Mouse (Mus musculus) neural tube, embryonic 14.5 days (tissue): ENCODE measurements around the gene Calcrl. TPM values are rescaled to one million over a fixed set of nuclear protein-coding genes. Genes with fewer than 3 reads are reported as not detected.

Experiments
- ATAC-seq: fragments of 200-750 bp; cut with Nextera tagmentation; 2 replicates; pipeline ENCODE4 v1.8.0; 2017; ENCODE audit warnings: low read depth, mild to moderate bottlenecking, moderate TSS enrichment, moderate library complexity
- H3K27ac ChIP-seq: fragments of 300-500 bp; sonication (generic); 2 replicates; pipeline ENCODE4 v1.5.1; 2014; ENCODE audit warnings: low read depth, mild to moderate bottlenecking, control low read depth, low read length, moderate library complexity, mixed read lengths
- H3K27me3 ChIP-seq: fragments of 300-500 bp; sonication (generic); 2 replicates; pipeline ENCODE4 v1.6.1; 2014; ENCODE audit warnings: low read length; ENCODE audit not compliant: control insufficient read depth, insufficient read depth
- H3K36me3 ChIP-seq: fragments of 300-500 bp; sonication (generic); 2 replicates; pipeline ENCODE4 v1.6.1; 2014; ENCODE audit warnings: low read length, mixed read lengths; ENCODE audit not compliant: control insufficient read depth, insufficient read depth
- H3K4me1 ChIP-seq: fragments of 300-500 bp; sonication (generic); 2 replicates; pipeline ENCODE4 v1.6.1; 2014; ENCODE audit warnings: low read length; ENCODE audit not compliant: control insufficient read depth, insufficient read depth
- H3K4me2 ChIP-seq: fragments of 300-500 bp; sonication (generic); 2 replicates; pipeline ENCODE4 v1.6.1; 2014; ENCODE audit warnings: mild to moderate bottlenecking, low read depth, low read length, control low read depth
- H3K4me3 ChIP-seq: fragments of 300-500 bp; sonication (generic); 2 replicates; pipeline ENCODE4 v1.5.1; 2014; ENCODE audit warnings: low read depth, low read length, control low read depth, mixed read lengths
- H3K9ac ChIP-seq: fragments of 300-500 bp; sonication (generic); replicated peaks from 2 replicates; pipeline ENCODE4 v1.6.1; 2014; ENCODE audit warnings: low read depth, mild to moderate bottlenecking, control low read depth, low read length, mixed read lengths
- H3K9me3 ChIP-seq: fragments of 300-500 bp; sonication (generic); 2 replicates; pipeline ENCODE4 v1.6.1; 2016; ENCODE audit warnings: low read length; ENCODE audit not compliant: control insufficient read depth
- WGBS: fragments of 180-500 bp; shearing (Covaris S2); extraction: QIAGEN DNeasy Blood & Tissue Kit; methylation state at CpG from one replicate; pipeline ENCODE4 v1.1.7; 2014; 5-methylcytosine and 5-hydroxymethylcytosine counted together
- polyA plus RNA-seq: library from polyadenylated mRNA; unstranded; fragments of >200 nt; fragmentation: Nextera tagmentation; extraction: Ambion mirVana; gene quantifications from 2 replicates; pipeline ENCODE4 v1.2.1, GENCODE M21; 2014

Gene Calcrl
- polyA plus RNA-seq, 1 experiment from 2014 or later, result 28.4 TPM

GRCm38 (mm10) chr2:84362779-84363719 lies 62.2 kb downstream of the Calcrl start:
- H3K4me2 ChIP-seq, result no peak overlapping the region
- H3K4me1 ChIP-seq, result no peaks in the 10 kb centered on the region
- H3K9ac ChIP-seq, result no peak overlapping the region
- H3K27ac ChIP-seq, result no peak overlapping the region
- no peaks in the 10 kb centered on the region for H3K36me3 ChIP-seq
- H3K27me3 ChIP-seq, result no peaks in the 10 kb centered on the region
- no peaks in the 10 kb centered on the region for H3K9me3 ChIP-seq
- no peak overlapping the region for H3K4me3 ChIP-seq
- peak; percentile 28; the same call in 1 of the 2 replicates for ATAC-seq
- WGBS, result 95% methylated on average over 6 of the region's 6 CpGs

DNA sequence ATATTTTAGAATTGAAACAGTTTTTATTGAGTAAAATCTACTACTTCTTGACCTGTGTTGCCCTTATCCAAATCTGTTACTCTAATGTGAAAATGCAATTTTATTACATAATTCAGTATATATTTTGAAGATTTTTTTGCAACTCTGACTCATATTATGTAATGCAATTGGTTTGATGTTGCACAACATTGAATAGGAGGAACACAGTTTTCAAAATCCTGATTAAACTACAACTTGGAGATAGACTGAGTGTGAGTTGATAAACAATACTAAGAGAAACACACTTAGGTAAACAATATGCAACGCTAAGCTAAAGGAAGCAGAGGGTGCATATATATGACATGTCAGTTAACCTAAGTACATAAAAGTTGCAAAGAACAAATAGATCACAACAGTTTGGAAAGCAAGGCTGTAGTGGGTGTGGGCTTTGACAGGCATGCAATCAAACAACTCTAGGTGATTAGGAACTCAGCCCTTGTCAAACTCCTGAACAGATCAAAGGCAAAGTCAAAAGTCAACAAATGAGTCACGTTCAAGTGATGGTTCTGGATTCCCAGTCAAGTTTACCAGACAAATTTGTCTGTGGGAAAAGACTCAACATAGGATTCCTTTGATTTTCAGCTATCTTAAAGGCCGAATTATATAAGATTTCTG lies 66.4 kb downstream of the Calcrl start:
- Histone ChIP-seq H3K4me2 (no peak overlapping the region), H3K9ac (no peak overlapping the region), H3K36me3 (no peaks in the 10 kb centered on the region), H3K27ac (no peak overlapping the region), H3K4me3 (no peak overlapping the region), H3K9me3 (no peaks in the 10 kb centered on the region), H3K27me3 (no peaks in the 10 kb centered on the region), H3K4me1 (no peaks in the 10 kb centered on the region)
- WGBS, result 70% methylated on average over 3 of the region's 3 CpGs
- ATAC-seq, result no peak

DNA sequence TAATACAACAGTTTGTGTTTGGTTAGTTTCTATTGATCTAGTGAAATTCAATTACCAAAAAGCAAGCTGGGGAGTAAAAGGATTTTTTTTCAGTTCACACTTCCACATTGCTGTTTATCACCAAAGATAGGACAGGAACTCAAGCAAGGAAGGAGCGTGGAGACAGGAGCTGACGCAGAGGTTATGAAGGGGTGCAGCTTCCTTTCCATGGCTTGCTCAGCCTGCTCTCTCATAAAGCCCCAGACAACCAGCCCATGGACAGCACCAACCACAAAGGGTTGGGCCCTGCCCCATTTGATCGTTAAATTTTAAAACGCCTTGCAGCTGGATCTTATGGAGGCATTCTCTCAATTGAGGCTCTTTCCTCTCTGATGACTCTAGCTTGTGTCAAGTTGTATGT lies 69.9 kb downstream of the Calcrl start:
- H3K27ac ChIP-seq, result no peak overlapping the region
- no peak for ATAC-seq
- H3K27me3 ChIP-seq, result no peaks in the 10 kb centered on the region
- no peaks in the 10 kb centered on the region for H3K36me3 ChIP-seq
- H3K4me2 ChIP-seq, result no peak overlapping the region
- WGBS, result 75% methylated on average over 4 of the region's 4 CpGs
- no peaks in the 10 kb centered on the region for H3K4me1 ChIP-seq
- no peak overlapping the region for H3K9ac ChIP-seq
- H3K4me3 ChIP-seq, result no peak overlapping the region
- no peaks in the 10 kb centered on the region for H3K9me3 ChIP-seq

- H3K27ac ChIP-seq, result no peak overlapping the region
- no peaks in the 10 kb centered on the region for H3K4me1 ChIP-seq
- 66% methylated on average over 2 of the region's 2 CpGs for WGBS
Measured at GRCm38 (mm10) chr2:84347376-84347775, 77.8 kb downstream of the Calcrl start.

DNA sequence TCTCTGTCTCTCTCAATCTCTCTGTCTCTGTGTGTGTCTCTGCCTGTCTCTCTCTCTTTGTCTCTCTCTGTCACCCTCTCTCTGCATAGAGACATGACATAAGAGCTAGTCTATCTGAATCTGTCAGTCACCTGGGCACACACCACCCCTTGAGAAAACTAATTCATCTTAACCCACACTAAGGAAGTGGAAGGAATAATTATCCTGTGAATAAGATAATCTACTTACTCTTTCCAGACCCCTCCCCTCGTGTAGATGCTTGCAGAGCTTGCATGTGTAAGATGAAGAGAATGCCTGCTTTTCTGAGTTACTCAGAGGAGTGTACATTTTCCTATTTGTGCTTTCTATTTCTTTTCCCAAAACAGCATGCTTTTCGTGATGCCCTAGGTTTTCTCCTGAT lies 81.5 kb downstream of the Calcrl start:
- H3K4me3 ChIP-seq, result no peak overlapping the region
- 73% methylated on average over 2 of the region's 2 CpGs for WGBS
- no peaks in the 10 kb centered on the region for H3K36me3 ChIP-seq
- no peaks in the 10 kb centered on the region for H3K9me3 ChIP-seq
- no peak overlapping the region for H3K9ac ChIP-seq
- no peaks in the 10 kb centered on the region for H3K27me3 ChIP-seq
- no peak for ATAC-seq
- H3K4me2 ChIP-seq, result no peak overlapping the region
- no peak overlapping the region for H3K27ac ChIP-seq
- no peaks in the 10 kb centered on the region for H3K4me1 ChIP-seq

More at GRCm38 (mm10) chr2:84347376-84347775, 77.8 kb downstream of the Calcrl start:
- no peaks in the 10 kb centered on the region for H3K9me3 ChIP-seq
- no peak overlapping the region for H3K4me3 ChIP-seq
- no peak for ATAC-seq
- no peaks in the 10 kb centered on the region for H3K36me3 ChIP-seq
- H3K4me2 ChIP-seq, result no peak overlapping the region
- H3K27me3 ChIP-seq, result no peaks in the 10 kb centered on the region
- H3K9ac ChIP-seq, result no peak overlapping the region

GRCm38 (mm10) chr2:84337774-84338450 lies 87.3 kb downstream of the Calcrl start:
- Histone ChIP-seq H3K27me3 (no peaks in the 10 kb centered on the region), H3K4me3 (no peak overlapping the region), H3K9ac (no peak overlapping the region), H3K9me3 (no peaks in the 10 kb centered on the region), H3K36me3 (no peaks in the 10 kb centered on the region), H3K27ac (no peak overlapping the region), H3K4me1 (no peaks in the 10 kb centered on the region), H3K4me2 (no peak overlapping the region)
- no peak for ATAC-seq
- 92% methylated on average over 1 of the region's 1 CpGs for WGBS

DNA sequence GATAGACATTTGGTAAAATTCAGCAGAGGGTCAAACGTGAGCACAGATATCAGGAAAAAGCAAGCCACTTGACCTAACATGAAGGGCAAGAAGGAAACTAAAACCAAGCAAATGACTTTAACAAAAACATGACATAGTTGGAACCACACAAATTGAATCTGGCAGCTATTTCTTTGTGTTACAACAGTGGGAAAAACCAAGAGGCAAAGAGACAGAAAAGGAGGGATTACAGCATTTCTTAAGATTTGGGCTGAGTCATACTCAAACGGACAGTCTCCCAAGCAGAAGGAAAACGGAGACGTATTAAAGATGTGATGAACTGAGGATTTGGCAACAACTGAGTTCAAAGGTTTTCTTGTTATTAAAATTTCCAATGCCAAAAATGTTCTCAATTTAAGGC lies 88.9 kb downstream of the Calcrl start:
- no peaks in the 10 kb centered on the region for H3K27me3 ChIP-seq
- 91% methylated on average over 4 of the region's 4 CpGs for WGBS
- ATAC-seq, result no peak
- no peak overlapping the region for H3K27ac ChIP-seq
- H3K36me3 ChIP-seq, result no peaks in the 10 kb centered on the region
- H3K9me3 ChIP-seq, result no peaks in the 10 kb centered on the region
- no peak overlapping the region for H3K4me2 ChIP-seq
- H3K9ac ChIP-seq, result no peak overlapping the region
- H3K4me3 ChIP-seq, result no peak overlapping the region
- H3K4me1 ChIP-seq, result no peaks in the 10 kb centered on the region

- no peak overlapping the region for H3K4me3 ChIP-seq
- no peaks in the 10 kb centered on the region for H3K9me3 ChIP-seq
- ATAC-seq, result no peak
- H3K36me3 ChIP-seq, result no peaks in the 10 kb centered on the region
- 85% methylated on average over 4 of the region's 4 CpGs for WGBS
- H3K27me3 ChIP-seq, result no peaks in the 10 kb centered on the region
- H3K4me1 ChIP-seq, result no peaks in the 10 kb centered on the region
- no peak overlapping the region for H3K27ac ChIP-seq
- H3K9ac ChIP-seq, result no peak overlapping the region
- H3K4me2 ChIP-seq, result no peak overlapping the region
Measured at GRCm38 (mm10) chr2:84316185-84316805, 108.9 kb downstream of the Calcrl start.
